Mouse (Mus musculus) megakaryocyte progenitor cell, adult 5-6 weeks (primary cell): ENCODE data around the gene Crybg2. TPM values are rescaled to one million over a fixed set of nuclear protein-coding genes. Genes with fewer than 3 reads are reported as not detected.

ENCODE experiments used
- ATAC-seq: replicated peaks from 2 replicates; pipeline ENCODE4 v1.8.0; 2016; ENCODE audit warnings: mild to moderate bottlenecking, moderate TSS enrichment, inconsistent platforms; ENCODE audit not compliant: poor library complexity
- total RNA-seq, 2 experiments: library from RNA; stranded (forward) in 1 of 2; stranded (reverse) in 1 of 2; fragments of 157-497, 149-512 nt in 1 of 2; fragments of 200-1000 nt in 1 of 2; gene quantifications; 2 replicates each; pipeline versions ENCODE4 v1.2.3 to v1.2.4; 2015 to 2017

The Crybg2 gene
- total RNA-seq, 2 experiments from 2014 or later: 0.71 to 0.77 TPM

DNA sequence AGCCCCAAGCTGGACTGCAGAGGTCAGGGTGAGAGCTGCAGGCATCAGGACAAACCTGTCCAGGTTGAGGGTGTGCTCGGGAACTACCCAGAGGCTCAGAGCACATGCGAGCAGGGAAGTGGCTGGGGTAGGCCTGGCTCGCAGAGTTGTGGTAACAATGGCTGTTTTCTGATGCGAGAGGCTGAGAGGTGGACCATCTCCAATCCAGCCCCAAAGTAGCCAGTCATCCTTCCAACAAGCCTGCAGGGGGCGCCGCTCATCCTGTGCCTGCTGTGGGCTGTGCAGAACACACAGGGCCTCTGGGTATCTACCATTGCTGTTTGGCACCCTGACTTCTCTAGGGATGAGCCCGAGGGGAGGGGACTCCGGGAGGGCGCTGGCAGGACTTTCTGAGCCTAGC lies 59.0 kb downstream of the Crybg2 start:
- ATAC-seq: peak; percentile 33

DNA sequence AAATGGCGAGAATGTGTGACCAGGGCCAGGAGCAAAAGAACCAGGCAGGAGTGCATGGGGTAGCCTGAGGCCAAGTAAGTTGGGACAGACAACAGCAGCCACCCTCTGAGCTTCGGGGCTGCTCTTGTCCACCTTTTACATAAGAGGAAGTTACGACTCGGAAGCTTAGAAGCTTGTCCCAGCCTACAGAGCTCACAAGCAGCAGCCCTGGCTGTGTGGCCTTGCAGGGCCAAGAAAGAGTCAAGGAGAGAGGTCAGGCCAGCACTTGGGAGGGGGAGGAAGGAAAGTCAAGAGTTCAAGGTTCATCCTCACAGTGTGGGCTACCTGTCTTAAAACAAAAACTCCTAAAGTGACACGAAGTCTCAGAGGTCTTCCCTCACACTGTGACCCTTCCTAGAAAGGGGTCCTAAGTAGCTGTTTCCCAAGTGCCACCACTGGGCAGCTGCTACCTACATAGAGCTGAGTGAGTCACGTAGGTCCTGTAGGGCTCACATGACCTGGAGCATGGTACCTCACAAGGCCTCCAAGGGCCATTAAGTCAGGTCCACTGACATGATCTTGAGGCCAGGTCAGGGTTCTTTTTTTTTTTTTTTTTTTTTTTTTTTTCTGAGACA lies 59.7 kb downstream of the Crybg2 start:
- no peak for ATAC-seq

DNA sequence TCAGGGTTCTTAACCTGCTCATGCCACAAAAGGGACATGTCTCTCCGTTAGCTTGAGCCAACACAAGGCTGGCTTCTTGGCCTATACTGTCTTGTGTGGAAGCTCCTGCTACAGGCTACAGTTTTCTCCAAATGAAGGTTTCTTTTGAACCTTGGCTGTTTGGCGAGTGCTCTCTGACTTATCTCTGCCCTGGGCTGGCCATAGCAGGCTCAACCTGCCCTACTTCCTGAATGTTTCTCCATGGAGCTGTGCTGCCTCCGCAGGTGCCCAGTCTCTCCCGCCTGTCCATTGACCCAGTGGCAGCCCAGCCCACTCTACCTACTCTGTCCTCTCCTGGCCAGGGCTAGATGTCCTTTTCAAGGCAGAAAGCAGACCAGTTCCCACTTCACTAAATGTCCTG lies 60.3 kb downstream of the Crybg2 start:
- no peak for ATAC-seq

DNA sequence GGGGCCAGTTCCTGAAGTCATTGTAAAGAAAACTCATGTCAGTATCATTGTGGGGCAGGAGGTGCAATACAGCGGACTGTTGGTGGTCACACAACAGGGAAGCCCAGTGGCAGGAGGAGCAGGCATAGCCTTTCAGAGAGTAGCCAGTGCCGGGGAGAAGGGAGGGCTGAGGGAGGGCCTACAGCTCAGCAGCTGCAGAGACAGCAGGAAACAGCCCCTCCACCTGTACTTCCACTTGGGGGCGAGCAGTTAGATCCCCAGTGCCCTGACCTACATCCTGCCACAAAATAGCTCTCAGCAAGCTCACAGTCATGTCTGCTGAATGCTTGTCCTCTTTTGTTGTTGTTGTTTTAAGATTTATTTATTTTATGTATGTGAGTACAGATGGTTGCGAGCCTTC lies 61.0 kb downstream of the Crybg2 start:
- ATAC-seq: peak; percentile 7; the same call in 1 of the 2 replicates

DNA sequence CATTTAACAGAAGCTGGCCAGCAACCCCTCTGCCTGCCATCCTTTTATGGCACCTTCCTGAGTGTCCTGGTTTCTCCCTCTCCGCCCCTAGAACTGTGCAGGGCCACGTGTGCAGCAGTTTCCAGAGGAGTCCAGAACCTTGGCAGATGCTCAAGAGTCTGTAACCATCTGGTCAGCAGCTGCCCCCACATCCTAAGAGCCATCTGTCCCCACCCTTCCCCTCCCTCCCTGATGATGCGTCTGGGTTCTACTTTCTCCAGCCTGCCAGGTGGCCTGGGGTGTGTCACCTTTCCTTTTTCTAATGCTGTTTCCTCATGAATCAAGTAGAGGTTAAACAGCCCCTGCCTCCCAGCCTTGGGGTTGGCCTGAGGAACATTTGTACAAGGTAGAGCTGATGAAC lies 61.7 kb downstream of the Crybg2 start:
- ATAC-seq: no peak

DNA sequence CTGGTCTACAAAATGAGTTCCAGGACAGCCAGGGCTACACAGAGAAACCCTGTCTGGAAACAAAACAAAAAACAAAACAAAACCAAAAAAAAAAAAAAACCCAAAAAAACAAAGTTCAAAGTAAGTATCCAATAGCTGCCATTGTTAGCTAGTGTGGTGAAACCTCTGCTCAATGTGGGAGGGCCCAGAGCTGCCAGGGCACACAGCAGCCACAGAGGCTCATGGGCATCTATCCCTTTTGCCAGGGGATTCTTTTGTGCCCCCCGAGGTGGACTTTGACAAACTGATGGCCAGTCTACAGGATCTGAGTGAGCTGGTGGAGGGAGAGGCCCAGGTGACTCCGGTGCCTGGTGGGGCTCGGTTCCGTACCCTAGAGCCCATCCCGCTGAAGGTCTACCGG lies 62.5 kb downstream of the Crybg2 start:
- ATAC-seq: no peak

DNA sequence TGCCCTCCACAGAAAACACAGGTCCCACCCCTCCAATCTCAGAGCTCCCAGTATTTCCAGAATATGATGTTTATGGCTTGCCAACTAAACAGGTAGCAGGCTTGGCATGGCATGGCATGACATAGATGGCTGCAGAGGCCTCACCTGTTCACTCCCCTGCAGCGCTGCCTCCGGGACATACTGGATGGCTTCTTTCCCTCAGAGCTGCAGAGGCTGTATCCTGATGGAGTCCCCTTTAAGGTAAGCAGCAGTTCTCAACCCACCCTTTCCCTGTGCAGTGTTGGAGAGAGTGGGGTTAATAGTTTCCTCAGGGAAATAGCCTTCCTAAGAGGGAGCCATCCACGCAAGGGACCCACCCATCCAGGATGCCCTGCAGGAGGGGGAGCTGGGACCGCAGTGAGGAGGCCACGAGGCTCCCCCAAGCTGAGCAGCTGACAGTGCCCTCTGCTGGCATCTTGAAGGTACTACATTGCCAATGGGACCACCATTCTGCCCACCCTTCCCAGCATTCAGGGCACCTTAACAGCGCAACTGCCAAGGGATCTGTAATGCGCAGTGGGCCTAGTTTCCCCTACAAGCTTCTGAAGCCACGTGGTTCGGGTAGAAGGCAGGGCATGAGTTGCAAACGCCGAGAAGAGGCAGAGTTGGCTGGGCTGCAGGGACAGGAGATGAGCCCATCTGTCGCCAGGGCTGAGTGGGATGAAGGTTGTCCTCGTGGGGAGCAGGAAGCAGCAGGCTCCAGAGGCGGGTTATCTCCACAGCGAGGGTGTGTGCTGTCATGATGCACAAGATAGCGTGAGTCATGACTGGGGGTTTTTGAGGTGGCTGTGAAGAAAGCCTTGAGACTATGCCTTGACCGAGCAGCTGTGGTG lies 63.3 kb downstream of the Crybg2 start:
- ATAC-seq: peak; percentile 52

DNA sequence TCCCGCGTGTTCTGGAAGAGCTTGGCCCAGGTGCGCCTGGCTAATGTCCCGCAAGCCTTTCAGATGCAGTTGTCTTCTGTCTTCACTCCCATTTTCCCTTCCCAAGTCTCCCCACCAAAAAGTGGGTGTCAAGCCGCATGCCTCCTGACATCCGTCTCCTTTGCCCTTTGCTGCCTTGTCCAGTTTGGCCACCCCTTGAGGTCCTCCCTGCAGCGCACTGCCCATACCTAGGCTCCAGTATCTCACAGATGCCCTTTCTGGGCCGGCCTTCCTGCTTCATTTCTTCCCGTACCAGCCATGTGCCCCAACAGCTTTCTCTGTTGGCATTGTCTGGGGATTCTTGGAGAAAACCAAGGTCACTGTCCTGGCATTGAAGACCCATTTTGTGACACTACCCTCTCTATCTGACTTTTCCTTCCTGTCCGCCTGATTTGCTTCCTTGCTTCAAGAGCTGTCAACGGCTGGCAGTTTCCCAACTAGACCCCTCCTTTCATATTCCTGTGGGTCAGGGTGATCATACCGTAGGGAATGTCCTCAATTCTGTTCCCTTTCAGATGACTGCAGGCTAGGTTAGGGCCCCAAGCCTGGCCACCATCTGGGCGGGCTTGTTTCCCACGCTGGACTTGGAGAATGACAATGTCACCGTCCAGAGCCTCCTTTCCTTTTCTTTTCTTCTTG lies 64.9 kb downstream of the Crybg2 start:
- no peak for ATAC-seq

DNA sequence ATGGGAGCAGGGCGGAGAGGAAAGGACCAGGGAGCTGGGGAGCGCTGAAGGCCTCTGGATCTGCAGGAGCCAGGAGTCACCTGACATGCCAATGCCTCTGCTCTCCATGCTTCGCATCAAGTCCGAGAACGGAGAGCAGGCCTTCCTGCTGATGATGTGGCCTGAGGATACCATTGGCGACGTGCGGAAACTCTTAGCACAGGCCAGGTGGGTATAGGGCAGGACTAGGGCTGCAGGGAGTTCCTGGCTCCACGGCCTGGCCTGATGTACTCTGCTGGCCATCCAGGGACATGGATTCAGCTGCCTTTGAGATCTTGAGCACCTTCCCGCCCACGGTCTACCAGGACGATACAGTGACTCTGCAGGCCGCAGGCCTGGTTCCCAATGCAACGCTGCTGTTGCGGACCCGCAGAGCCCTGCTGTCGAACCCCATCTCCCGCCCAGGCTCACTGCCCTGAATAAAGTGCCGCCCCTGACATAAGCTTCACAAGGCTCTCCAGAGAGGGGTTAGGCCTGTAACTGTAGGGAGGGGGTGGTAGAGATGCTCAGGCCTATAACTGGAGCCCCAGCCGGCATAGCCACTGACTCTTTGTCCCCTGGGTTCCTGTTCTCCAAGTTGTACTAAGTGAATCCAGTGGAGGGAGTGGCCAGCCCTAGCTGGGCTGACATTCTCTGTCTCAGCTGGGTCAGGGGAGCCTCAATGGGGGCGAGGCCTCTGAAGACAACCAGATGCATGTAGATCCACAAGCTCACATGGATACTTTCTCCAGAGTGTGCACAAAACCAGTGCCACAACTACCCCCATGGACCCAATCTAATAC lies 65.9 kb downstream of the Crybg2 start:
- ATAC-seq: no peak

DNA sequence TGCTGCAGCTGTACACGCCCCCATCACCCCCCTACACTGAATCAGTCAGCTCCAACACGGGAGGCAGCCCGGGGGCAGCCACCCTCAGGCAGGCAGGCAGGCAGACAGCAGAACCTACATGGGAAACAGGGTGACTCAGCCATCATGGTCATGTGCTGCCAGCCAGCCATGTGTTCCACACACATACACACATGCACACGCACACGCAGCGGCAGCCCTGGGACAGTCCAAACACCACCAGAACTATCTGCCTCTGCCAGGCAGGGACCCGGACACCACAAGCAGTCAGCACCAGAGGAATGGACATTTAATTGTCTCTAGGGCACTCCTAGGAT lies 66.5 kb downstream of the Crybg2 start:
- no peak for ATAC-seq

DNA sequence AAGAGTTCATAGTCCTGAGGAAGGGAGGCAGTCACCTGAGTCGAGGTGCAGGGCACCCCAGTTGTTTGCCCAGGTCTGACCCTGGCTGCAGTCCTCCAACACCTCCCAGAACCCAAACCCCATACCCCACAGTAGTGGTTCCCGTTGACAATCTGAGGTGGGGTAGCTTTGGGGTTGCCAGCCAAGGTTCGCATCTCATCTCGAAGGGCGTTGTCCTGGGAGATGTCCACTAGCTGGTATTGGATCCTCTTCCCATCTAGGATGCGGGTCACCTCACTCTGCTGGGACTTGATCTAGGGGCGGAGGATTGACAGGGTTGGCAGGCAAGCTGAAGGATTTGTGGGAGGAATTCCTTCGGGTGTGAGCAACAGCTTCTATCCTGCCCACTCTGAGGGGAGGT lies 67.2 kb downstream of the Crybg2 start:
- ATAC-seq: no peak

DNA sequence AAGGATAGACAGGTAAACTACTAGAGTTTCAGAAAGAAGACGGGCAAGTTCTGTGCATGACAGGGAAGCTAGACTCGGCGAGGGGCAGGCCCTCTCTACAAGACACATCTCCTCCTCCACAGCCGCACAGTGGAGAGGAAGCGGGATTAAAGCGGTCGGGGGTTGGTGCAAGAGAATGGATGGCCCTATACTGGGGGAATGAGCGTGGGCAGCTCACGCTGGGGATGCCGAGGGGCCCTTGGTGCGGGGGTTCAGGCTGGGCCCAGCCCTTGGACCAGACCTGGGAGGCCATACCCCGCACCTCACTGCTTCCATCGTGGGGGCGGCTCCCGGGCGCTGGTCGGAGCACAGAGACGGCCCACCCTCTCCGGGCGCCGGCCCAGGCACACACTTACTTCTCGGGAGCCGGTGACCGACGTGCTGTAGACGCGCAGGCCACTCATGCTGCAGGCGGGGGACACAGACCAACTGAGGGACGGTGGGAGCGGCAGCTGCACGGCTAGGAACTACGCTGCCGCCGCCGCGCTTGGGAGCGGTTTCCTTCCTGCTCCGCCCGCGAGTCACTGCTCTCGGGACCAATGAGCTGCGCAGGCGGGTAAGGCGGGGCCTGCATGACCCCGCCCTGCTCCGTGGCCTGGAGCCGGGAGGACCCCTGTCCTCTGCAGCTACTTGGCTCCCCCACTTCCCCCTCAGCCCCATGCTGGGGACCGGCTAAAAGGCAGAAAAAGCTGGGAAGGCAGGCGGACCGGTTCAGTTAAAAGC lies 67.8 kb downstream of the Crybg2 start, which contains the start of gene Sh3bgrl3:
Gene Sh3bgrl3, minus strand, starts transcription at position 569 of the 762 bp plus-strand sequence.
- ATAC-seq: peak; percentile 73

DNA sequence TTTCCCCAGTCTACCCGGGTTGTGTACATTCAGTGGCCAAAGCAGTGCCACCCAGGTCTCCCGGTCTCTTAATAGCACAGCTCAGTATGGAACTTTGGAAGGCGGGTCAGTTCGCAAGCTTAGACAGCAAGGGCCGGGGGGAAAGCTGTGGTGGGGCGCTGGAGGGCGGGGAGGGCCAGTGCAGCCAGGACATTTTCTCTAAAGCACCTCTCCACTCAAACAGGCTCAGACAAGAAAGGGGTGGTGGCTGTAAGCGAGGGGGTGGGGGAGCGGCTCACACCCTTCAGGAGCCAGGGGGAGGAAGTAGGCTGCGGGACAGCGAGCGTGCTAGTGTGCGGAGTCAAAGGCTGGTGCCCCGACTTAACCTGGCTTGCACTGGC lies 68.4 kb downstream of the Crybg2 start:
- ATAC-seq: peak; percentile 33

DNA sequence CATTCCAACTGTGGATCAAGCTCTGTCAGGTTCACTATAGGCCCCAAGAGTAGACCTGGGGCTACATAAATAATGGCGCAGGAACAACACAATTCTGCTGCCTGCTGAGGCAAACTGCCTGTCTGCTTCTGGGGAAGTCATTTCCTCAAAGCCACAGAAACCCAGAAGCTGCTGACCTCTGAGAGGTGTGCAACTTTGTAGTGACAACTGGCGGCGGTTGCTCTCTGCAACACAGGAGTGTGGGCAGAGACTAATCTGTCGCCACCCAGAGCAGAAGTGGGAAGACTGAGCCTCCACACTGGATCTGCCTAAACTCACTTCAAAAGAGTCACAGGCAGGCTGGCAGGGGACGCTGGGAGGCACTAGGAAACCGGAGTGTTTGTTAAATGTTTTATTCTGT lies 68.9 kb downstream of the Crybg2 start:
- peak; percentile 56 for ATAC-seq

DNA sequence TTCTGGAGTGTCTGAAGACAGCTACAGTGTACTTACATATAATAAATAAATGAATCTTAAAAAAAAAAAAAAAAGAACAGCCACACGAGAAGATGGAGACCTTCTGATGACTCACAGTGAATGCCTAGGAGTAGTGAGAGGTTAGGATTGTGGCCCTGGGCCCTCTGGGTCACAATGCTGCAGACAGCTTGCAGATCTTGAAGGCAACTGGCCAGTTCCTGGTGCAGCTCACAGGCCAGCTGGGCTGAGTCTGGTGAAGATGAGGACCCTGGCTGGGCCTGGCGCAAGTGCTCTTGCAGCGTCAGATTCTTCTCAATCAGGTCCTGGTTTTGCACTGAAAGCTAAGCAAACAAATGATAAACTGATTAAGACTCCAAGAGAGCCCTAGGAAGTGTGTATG lies 71.5 kb downstream of the Crybg2 start:
- no peak for ATAC-seq

DNA sequence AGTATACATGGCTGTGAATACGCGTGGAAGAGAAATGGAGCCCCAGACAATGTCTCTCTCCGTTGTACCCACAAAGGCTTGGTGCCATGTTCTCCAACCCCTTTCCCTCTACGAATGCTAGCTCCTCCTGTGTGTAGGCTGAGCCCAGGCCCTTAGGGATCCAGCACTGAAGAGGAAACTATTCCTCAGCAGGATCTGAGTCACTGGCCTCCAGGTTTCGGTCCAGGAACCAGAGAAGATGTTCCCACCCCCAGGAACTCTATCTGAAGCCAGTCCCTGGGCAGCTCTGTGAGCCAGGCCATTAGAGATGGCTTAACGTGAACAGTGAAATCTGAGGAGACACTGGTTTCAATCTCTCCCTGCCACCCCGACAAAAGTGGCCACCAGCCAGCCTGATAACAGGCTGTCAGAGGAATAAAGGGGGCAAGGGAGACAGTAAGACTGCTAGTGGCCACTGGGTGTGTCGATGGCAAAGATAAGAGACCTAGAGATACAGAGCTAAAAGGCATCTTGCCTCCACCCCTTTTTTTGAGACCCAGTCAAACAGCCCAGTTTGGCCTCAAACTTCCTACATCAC lies 72.0 kb downstream of the Crybg2 start:
- ATAC-seq: no peak

DNA sequence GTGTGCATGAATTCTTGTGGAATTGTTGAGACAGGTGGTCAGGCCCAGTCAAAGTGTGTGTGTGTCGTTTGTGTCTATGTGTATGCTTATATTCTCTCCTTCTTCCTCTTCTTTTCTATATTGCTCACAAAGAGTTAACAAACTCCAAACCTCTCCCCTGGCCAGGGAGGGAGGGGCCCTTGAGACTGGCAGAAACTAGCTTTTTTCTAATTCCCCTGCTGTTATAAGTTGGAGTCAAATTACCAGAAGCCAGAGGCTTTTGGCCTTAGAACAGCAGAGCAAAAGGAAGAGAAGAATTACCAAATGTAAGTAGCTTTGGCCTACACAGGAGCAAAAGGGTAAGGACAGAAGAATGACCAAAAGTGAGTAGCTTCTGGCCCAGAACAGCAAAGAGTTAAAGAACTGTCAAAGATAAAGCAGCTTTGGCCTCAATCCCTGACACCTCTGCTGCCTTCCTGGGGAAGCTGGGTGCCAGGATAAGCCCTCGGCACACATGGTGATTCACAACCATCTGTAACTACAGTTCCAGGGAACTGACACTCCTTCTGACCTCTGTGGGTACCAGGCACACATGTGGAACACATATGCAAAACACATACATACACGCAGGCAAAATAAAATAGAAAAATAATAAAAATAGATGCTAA lies 75.8 kb downstream of the Crybg2 start:
- no peak for ATAC-seq

DNA sequence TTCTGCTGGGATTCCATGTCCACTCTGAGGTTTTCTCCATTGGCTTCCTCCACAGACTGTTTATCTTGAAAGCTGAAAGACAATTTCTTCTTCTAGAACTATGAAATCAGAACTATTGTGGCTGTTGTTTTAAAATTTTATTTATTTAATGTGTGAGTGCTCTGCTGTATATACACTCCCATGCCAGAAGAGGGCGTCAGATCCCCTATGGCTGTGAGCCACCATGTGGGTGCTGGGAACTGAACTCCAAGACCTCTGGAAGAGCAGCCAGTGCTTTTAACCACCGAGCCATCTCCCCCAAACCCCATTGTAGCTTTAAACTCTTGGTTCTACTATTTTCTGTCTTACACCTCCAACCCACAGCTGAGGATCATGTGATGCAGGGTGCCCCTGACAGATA lies 78.2 kb downstream of the Crybg2 start:
- no peak for ATAC-seq
